Mouse (Mus musculus) lung, adult 2 months (tissue): Measurements from ENCODE around the gene Rsph4a.

Experiments used
- CTCF ChIP-seq: fragments of 200-500 bp; IDR thresholded peaks from 2 replicates; pipeline ENCODE4 v1.5.1; 2011; ENCODE audit warnings: mild to moderate bottlenecking, low read length, control low read depth; ENCODE audit not compliant: insufficient read depth
- POLR2A ChIP-seq: fragments of 200-500 bp; IDR thresholded peaks from 2 replicates; pipeline ENCODE4 v1.6.1; 2011; ENCODE audit warnings: low read depth, mild to moderate bottlenecking, control low read depth, low read length, borderline replicate concordance; ENCODE audit errors: extremely low read depth

GRCm38 (mm10) chr10:33905489-33905888, 578 bp downstream of the Rsph4a start:
- TF ChIP-seq CTCF (no peak), POLR2A (no peak)
